In the genomic region with DNA sequence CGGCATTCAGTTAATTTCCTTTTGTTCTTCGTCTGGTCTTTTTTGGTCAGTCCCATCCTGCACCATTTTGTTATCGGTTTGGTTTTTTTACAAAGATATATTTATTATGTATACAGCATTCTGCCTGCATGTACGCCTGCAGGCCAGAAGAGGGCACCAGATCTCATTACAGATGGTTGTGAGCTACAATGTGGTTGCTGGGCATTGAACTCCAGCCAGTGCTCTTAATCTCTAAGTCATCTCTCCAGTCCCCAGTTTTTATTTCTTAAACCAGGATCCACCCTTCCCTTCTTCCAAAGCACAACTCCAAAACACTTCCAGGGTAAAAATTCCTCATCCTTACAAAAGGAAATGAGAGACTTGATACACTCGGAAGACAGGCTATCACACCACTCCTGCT, we compare ENCODE assay signal across 13 mouse cellular contexts. TPM values are rescaled to one million over a fixed set of nuclear protein-coding genes. Genes with fewer than 3 reads are reported as not detected.
A peak's percentile ranks its signal among the peaks of the same experiment; 100 is the strongest.
DNase-seq lines count a peak whose midpoint lies in the region; ATAC-seq and TF ChIP-seq lines count a peak whose summit lies in the region.
"Had no signal": no experiment of that assay in that cellular context is flagged by ENCODE, and none has a peak within 500 bp of the region (broad histone marks: within the 10 kb centered on the region; RNA-seq: fewer than 3 reads in every experiment).

No protein-coding gene starts in this region.

- TF ChIP-seq POLR2A in spleen, adult 2 months (IDR thresholded peaks at IDR 0.05; ENCODE audit: low read depth, low read length), result no peak
- no peak for TF ChIP-seq POLR2A in brain, embryonic 14.5 days (IDR thresholded peaks at IDR 0.05; ENCODE audit: borderline replicate concordance, extremely low read depth, insufficient read depth, insufficient read length, poor library complexity, severe bottlenecking)

- H3K27ac ChIP-seq in forebrain, postnatal 0 days (ENCODE audit: low read depth, low read length), result no peak overlapping the region
- no peak overlapping the region for H3K27ac ChIP-seq in forebrain, embryonic 13.5 days
- no peak overlapping the region for H3K27ac ChIP-seq in spleen, adult 2 months (ENCODE audit: insufficient read depth, low read length)
- H3K27ac ChIP-seq: midbrain, embryonic 12.5 days had no signal

- no peak overlapping the region for H3K9ac ChIP-seq in forebrain, postnatal 0 days
- H3K9ac ChIP-seq in forebrain, embryonic 13.5 days, result no peak overlapping the region
- H3K9ac ChIP-seq: midbrain, embryonic 12.5 days had no signal

- no peak for ATAC-seq in forebrain, postnatal 0 days
- no peak for ATAC-seq in forebrain, embryonic 13.5 days

- no peak overlapping the region for H3K4me2 ChIP-seq in forebrain, postnatal 0 days (ENCODE audit: low read depth)
- H3K4me2 ChIP-seq in forebrain, embryonic 13.5 days, result no peak overlapping the region
- H3K4me2 ChIP-seq: midbrain, embryonic 12.5 days had no signal

- WGBS in forebrain, postnatal 0 days, result 62% methylated on average over 5 of the region's 5 CpGs
- 58% methylated on average over 5 of the region's 5 CpGs for WGBS in forebrain, embryonic 13.5 days
- WGBS in spleen, adult 2 months, result 60% methylated on average over 5 of the region's 5 CpGs

- no peak overlapping the region for H3K4me3 ChIP-seq in forebrain, postnatal 0 days (ENCODE audit: low read depth, low read length)
- H3K4me3 ChIP-seq in forebrain, embryonic 13.5 days, result no peak overlapping the region
- no peak overlapping the region for H3K4me3 ChIP-seq in spleen, adult 2 months (ENCODE audit: extremely low read depth, insufficient read depth, insufficient read length)
- H3K4me3 ChIP-seq: midbrain, embryonic 12.5 days had no signal

- no peaks in the 10 kb centered on the region; the same call in 1 of the 2 replicates for H3K4me1 ChIP-seq in forebrain, postnatal 0 days (ENCODE audit: insufficient read depth)
- peaks cover 16% of the 10 kb centered on the region for H3K4me1 ChIP-seq in forebrain, embryonic 13.5 days
- peaks cover 4% of the 10 kb centered on the region for H3K4me1 ChIP-seq in spleen, adult 2 months (ENCODE audit: control insufficient read depth, insufficient read depth, insufficient read length)

- no peaks in the 10 kb centered on the region for H3K36me3 ChIP-seq in forebrain, postnatal 0 days (ENCODE audit: insufficient read depth)
- H3K36me3 ChIP-seq in forebrain, embryonic 13.5 days (ENCODE audit: poor library complexity, severe bottlenecking), result peaks cover under 1% of the 10 kb centered on the region
- H3K36me3 ChIP-seq in spleen, adult 2 months (ENCODE audit: control insufficient read depth, insufficient read depth, low read length), result no peaks in the 10 kb centered on the region
- H3K36me3 ChIP-seq: midbrain, embryonic 12.5 days had no signal

- H3K27me3 ChIP-seq in forebrain, postnatal 0 days (ENCODE audit: insufficient read depth, low read length), result no peaks in the 10 kb centered on the region
- no peaks in the 10 kb centered on the region for H3K27me3 ChIP-seq in forebrain, embryonic 13.5 days
- H3K27me3 ChIP-seq in spleen, adult 2 months (ENCODE audit: control insufficient read depth, insufficient read depth, low read length), result no peaks in the 10 kb centered on the region
- H3K27me3 ChIP-seq: midbrain, embryonic 12.5 days had no signal

- TF ChIP-seq CTCF in forebrain, postnatal 0 days (IDR thresholded peaks at IDR 0.05; ENCODE audit: low read depth), result peak; percentile 62
- peak; percentile 26; the same call in 1 of the 2 replicates for TF ChIP-seq CTCF in spleen, adult 2 months (IDR thresholded peaks at IDR 0.05; ENCODE audit: extremely low read depth, insufficient read depth, insufficient read length, insufficient replicate concordance)
- TF ChIP-seq CTCF in brain, embryonic 14.5 days (IDR thresholded peaks at IDR 0.05; ENCODE audit: borderline replicate concordance, extremely low read depth, insufficient read depth, insufficient read length), result peak; percentile 43; the same call in 1 of the 2 replicates

- no peaks in the 10 kb centered on the region for H3K9me3 ChIP-seq in forebrain, postnatal 0 days (ENCODE audit: low read length)
- no peaks in the 10 kb centered on the region for H3K9me3 ChIP-seq in forebrain, embryonic 13.5 days (replicated peaks)
- H3K9me3 ChIP-seq: midbrain, embryonic 12.5 days had no signal

- DNase-seq in forebrain, postnatal 0 days, result no peak
- DNase-seq in spleen, adult 2 months (ENCODE audit: low read depth in 1 of 2, low spot score in 2 of 2), result no peak
- no peak for DNase-seq in spleen, postnatal 14 days (ENCODE audit: low spot score in 2 of 2)
- DNase-seq in brain, embryonic 14.5 days (ENCODE audit: low read depth), result no peak
- DNase-seq in thymus, postnatal 14 days, result peak; percentile 52
- DNase-seq in neural tube, embryonic 10.5 days (ENCODE audit: extremely low spot score, low spot score), result no peak
- DNase-seq in right cerebral cortex, postnatal 36 days (ENCODE audit: low spot score in 2 of 2), result no peak
- DNase-seq: cerebellum, postnatal 36 days; kidney, adult 18-20 months; left cerebral cortex, postnatal 4 days had no signal

RNA-seq across cellular contexts. Expression of a gene that starts 3.3 kb away (rescaled TPM):
- total RNA-seq in forebrain, postnatal 0 days (2014; rRNA removed), result 151 and 217 TPM in 2 replicates
- polyA plus RNA-seq in forebrain, postnatal 0 days (2015; fragmentation: Nextera tagmentation; extraction: Ambion mirVana), result 277 and 336 TPM in 2 replicates
- 270 and 310 TPM in 2 replicates for polyA plus RNA-seq in forebrain, embryonic 13.5 days (2015; fragmentation: Nextera tagmentation; extraction: Ambion mirVana)
- 221 and 393 TPM in 2 replicates for polyA plus RNA-seq in spleen, adult 2 months (2012; rRNA removed)
- polyA plus RNA-seq in brain, embryonic 14.5 days (2012; rRNA removed), result 186 and 230 TPM in 2 replicates

RNA-seq across cellular contexts. Expression of a gene that starts 5.8 kb away (rescaled TPM):
- total RNA-seq in forebrain, postnatal 0 days (2014; rRNA removed), result 2.2 and 3.4 TPM in 2 replicates
- 2.8 and 3.2 TPM in 2 replicates for polyA plus RNA-seq in forebrain, postnatal 0 days (2015; fragmentation: Nextera tagmentation; extraction: Ambion mirVana)
- 5.6 and 6.1 TPM in 2 replicates for polyA plus RNA-seq in forebrain, embryonic 13.5 days (2015; fragmentation: Nextera tagmentation; extraction: Ambion mirVana)
- 24.6 and 31.2 TPM in 2 replicates for polyA plus RNA-seq in spleen, adult 2 months (2012; rRNA removed)
- 7.2 and 8.0 TPM in 2 replicates for polyA plus RNA-seq in brain, embryonic 14.5 days (2012; rRNA removed)

RNA-seq across cellular contexts. Expression of a gene that starts 8.0 kb away (rescaled TPM):
- 29.0 and 40.7 TPM in 2 replicates for total RNA-seq in forebrain, postnatal 0 days (2014; rRNA removed)
- polyA plus RNA-seq in forebrain, postnatal 0 days (2015; fragmentation: Nextera tagmentation; extraction: Ambion mirVana), result 32.5 and 39.1 TPM in 2 replicates
- 54.5 and 57.3 TPM in 2 replicates for polyA plus RNA-seq in forebrain, embryonic 13.5 days (2015; fragmentation: Nextera tagmentation; extraction: Ambion mirVana)
- 42.0 and 63.2 TPM in 2 replicates for polyA plus RNA-seq in spleen, adult 2 months (2012; rRNA removed)
- 80.4 and 83.8 TPM in 2 replicates for polyA plus RNA-seq in brain, embryonic 14.5 days (2012; rRNA removed)

RNA-seq across cellular contexts. Expression of a gene that starts 40.5 kb away (rescaled TPM):
- total RNA-seq in forebrain, postnatal 0 days (2014; rRNA removed), result 39.6 and 45.8 TPM in 2 replicates
- 38.0 and 38.5 TPM in 2 replicates for polyA plus RNA-seq in forebrain, postnatal 0 days (2015; fragmentation: Nextera tagmentation; extraction: Ambion mirVana)
- polyA plus RNA-seq in forebrain, embryonic 13.5 days (2015; fragmentation: Nextera tagmentation; extraction: Ambion mirVana), result 19.9 and 24.4 TPM in 2 replicates
- 154 and 206 TPM in 2 replicates for polyA plus RNA-seq in spleen, adult 2 months (2012; rRNA removed)
- polyA plus RNA-seq in brain, embryonic 14.5 days (2012; rRNA removed), result 39.6 and 41.5 TPM in 2 replicates

RNA-seq across cellular contexts. Expression of a gene that starts 52.5 kb away (rescaled TPM):
- 25.5 and 31.0 TPM in 2 replicates for total RNA-seq in forebrain, postnatal 0 days (2014; rRNA removed)
- 22.5 and 28.0 TPM in 2 replicates for polyA plus RNA-seq in forebrain, postnatal 0 days (2015; fragmentation: Nextera tagmentation; extraction: Ambion mirVana)
- 24.2 and 24.4 TPM in 2 replicates for polyA plus RNA-seq in forebrain, embryonic 13.5 days (2015; fragmentation: Nextera tagmentation; extraction: Ambion mirVana)
- 0.22 and 0.40 TPM in 2 replicates for polyA plus RNA-seq in spleen, adult 2 months (2012; rRNA removed)
- 24.7 and 31.3 TPM in 2 replicates for polyA plus RNA-seq in brain, embryonic 14.5 days (2012; rRNA removed)
- total RNA-seq: gastrocnemius, postnatal 4 days had no signal
